Mouse (Mus musculus) heart, embryonic 11.5 days (tissue): ENCODE measurements at regions not wholly inside any gene's neighbourhood (a gene's known extent, or its start where the extent isn't known, plus 50 kb on each side); places are given as distances from the start of the nearest gene placed in this dataset.

Source experiments
- ATAC-seq: fragments of 200-750 bp; cut with Nextera tagmentation; replicated peaks from 2 replicates; pipeline ENCODE4 v1.8.0; 2017; ENCODE audit warnings: moderate library complexity; ENCODE audit not compliant: insufficient number of reproducible peaks, low FRiP score, low TSS enrichment
- H3K27ac ChIP-seq: fragments of 300-500 bp; sonication (generic); 2 replicates; pipeline ENCODE4 v1.5.1; 2014; ENCODE audit warnings: mild to moderate bottlenecking, low read depth, low read length
- H3K27me3 ChIP-seq: fragments of 300-500 bp; sonication (generic); 2 replicates; pipeline ENCODE4 v1.6.1; 2014; ENCODE audit warnings: mild to moderate bottlenecking, low read length, mixed read lengths; ENCODE audit not compliant: control insufficient read depth, insufficient read depth
- H3K36me3 ChIP-seq: fragments of 300-500 bp; sonication (generic); 2 replicates; pipeline ENCODE4 v1.6.1; 2014; ENCODE audit warnings: mild to moderate bottlenecking, low read length, moderate library complexity, mixed read lengths; ENCODE audit not compliant: control insufficient read depth, insufficient read depth
- H3K4me1 ChIP-seq: fragments of 300-500 bp; sonication (generic); 2 replicates; pipeline ENCODE4 v1.6.1; 2014; ENCODE audit warnings: low read length; ENCODE audit not compliant: control insufficient read depth, insufficient read depth
- H3K4me2 ChIP-seq: fragments of 300-500 bp; sonication (generic); 2 replicates; pipeline ENCODE4 v1.6.1; 2014; ENCODE audit warnings: mild to moderate bottlenecking, moderate library complexity
- H3K4me3 ChIP-seq: fragments of 300-500 bp; sonication (generic); 2 replicates; pipeline ENCODE4 v1.5.1; 2014; ENCODE audit warnings: low read depth, low read length
- H3K9ac ChIP-seq: fragments of 300-500 bp; sonication (generic); 2 replicates; pipeline ENCODE4 v1.6.1; 2014; ENCODE audit warnings: mild to moderate bottlenecking, low read depth, low read length, moderate library complexity
- H3K9me3 ChIP-seq: fragments of 300-500 bp; sonication (generic); replicated peaks from 2 replicates; pipeline ENCODE4 v1.6.1; 2016; ENCODE audit warnings: low read length; ENCODE audit not compliant: control insufficient read depth
- WGBS: fragments of 180-500 bp; shearing (Covaris S2); extraction: QIAGEN DNeasy Blood & Tissue Kit; methylation state at CpG from one replicate; pipeline ENCODE4 v1.1.7; 2014; ENCODE audit not compliant: insufficient replicate concordance; 5-methylcytosine and 5-hydroxymethylcytosine counted together

DNA sequence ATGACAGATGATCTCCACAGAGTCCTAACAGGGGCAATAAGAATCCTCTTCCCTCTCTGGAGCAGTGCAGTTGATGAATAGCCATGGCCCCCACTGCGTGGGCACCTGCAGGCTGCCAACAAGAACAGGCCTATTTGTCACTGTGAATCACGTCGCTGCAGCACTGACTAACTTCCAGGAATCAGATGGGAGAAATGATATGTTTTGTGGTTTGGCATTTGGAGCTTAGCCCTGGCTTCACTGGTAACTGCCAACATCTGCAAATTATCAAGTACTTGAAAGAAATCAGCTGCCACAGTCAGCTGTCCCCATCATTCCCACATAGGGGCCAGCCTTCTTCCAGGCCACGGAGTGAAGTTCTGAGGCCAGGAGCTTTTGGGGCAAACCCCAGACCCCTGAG is 142.8 kb downstream of the Ets2 start:
- H3K36me3 ChIP-seq = no peaks in the 10 kb centered on the region
- no peaks in the 10 kb centered on the region for H3K27me3 ChIP-seq
- no peaks in the 10 kb centered on the region for H3K9me3 ChIP-seq
- H3K4me1 ChIP-seq = no peaks in the 10 kb centered on the region; the same call in 1 of the 2 replicates
- no peak overlapping the region for H3K9ac ChIP-seq
- ATAC-seq = no peak
- no peak overlapping the region for H3K4me3 ChIP-seq
- no peak overlapping the region for H3K27ac ChIP-seq
- H3K4me2 ChIP-seq = no peak overlapping the region
- WGBS = 62% methylated on average over 4 of the region's 4 CpGs

DNA sequence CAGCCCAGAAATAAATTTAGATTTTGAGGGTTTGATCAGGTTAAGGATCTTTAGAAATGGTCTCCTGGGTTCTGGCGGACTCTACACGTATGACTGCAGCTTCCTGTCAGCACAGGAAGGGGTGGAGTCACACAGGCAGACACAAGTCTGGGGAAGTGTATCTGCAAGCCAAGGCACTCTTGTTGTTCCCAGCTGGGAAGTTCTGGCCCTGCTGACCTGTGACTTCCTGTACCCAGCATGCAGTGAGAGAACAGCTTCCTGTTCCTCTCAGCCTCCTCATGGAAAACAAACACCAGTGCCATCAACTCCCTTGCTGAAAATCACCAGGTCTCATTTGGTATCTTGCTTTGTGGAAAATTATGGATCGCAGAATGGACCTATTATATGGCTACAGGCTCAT is 140.9 kb downstream of the Ets2 start:
- no peak overlapping the region for H3K4me2 ChIP-seq
- no peak for ATAC-seq
- H3K27ac ChIP-seq = no peak overlapping the region
- peaks cover 5% of the 10 kb centered on the region for H3K4me1 ChIP-seq
- H3K36me3 ChIP-seq = no peaks in the 10 kb centered on the region
- WGBS = 80% methylated on average over 3 of the region's 3 CpGs
- no peaks in the 10 kb centered on the region for H3K27me3 ChIP-seq
- H3K9me3 ChIP-seq = no peaks in the 10 kb centered on the region
- H3K9ac ChIP-seq = no peak overlapping the region
- H3K4me3 ChIP-seq = no peak overlapping the region

DNA sequence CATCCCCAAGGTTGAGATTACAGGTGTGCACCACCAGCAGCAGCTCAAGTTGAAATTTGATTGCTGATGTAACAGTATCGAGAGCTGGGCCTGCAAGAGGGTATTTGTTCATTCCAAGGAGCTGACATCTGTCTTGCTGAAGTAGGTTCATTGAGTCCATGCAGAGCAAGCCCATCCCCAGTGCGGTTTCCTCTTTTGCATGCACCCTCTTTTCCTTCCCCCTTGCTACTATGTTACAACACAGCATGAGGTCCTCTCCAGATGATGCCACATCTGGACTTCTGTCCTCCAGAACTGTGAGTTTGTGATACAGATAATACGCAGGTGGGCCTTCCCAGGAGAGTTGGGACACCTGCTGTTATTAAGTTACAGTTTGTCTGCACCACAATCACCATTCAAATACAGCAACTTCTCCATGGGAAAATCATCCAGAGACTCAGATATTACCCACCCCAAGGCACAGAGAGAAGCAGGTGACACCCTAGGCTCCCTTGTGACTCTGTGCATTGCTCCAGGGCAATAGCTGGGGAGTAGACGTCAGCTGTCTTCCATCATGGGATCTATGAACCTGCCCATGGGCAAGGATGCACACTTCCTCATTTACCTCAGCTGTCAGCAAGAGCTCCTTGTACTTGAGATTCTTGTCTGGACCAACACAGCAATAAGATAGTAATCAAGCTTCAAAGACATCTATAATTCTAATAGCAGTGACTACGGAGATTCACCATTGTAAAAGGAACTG is 137.8 kb downstream of the Ets2 start:
- H3K36me3 ChIP-seq = no peaks in the 10 kb centered on the region
- ATAC-seq = no peak
- H3K9ac ChIP-seq = no peak overlapping the region
- 82% methylated on average over 5 of the region's 5 CpGs for WGBS
- no peak overlapping the region for H3K4me2 ChIP-seq
- H3K9me3 ChIP-seq = no peaks in the 10 kb centered on the region
- H3K4me3 ChIP-seq = no peak overlapping the region
- H3K4me1 ChIP-seq = peaks cover 5% of the 10 kb centered on the region
- H3K27me3 ChIP-seq = no peaks in the 10 kb centered on the region
- no peak overlapping the region for H3K27ac ChIP-seq

DNA sequence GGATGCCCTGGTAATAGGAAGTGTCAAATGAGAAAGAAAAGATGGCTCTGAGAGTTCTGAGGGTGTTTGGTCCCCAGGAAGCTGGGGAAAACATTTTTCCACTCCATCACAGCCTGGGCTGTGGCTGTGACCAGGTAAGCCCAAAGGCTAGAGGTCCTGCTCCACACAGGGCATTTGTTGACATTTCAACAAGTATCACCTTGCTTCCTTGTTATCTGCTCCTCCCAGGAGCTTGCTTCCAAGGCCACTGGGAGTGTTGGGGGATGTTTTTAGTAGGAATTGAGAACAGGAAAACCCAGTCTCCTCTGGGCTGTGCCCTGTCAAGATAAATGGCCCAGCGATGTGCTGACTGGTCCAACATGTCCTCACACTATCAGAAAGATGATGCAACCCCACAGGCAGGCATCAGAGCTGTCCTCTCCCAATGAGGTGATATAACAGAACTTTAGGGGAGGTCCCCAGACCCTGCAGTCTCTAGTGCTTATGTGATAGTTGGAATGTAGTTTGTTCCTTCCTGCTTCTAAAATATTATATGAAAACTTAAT is 137.1 kb downstream of the Ets2 start:
- Histone ChIP-seq H3K4me2 (no peak overlapping the region), H3K27ac (no peak overlapping the region), H3K4me1 (peaks cover 5% of the 10 kb centered on the region), H3K27me3 (no peaks in the 10 kb centered on the region), H3K9me3 (no peaks in the 10 kb centered on the region), H3K4me3 (no peak overlapping the region), H3K36me3 (no peaks in the 10 kb centered on the region), H3K9ac (no peak overlapping the region)
- WGBS = 27% methylated on average over 1 of the region's 1 CpGs
- ATAC-seq = no peak

DNA sequence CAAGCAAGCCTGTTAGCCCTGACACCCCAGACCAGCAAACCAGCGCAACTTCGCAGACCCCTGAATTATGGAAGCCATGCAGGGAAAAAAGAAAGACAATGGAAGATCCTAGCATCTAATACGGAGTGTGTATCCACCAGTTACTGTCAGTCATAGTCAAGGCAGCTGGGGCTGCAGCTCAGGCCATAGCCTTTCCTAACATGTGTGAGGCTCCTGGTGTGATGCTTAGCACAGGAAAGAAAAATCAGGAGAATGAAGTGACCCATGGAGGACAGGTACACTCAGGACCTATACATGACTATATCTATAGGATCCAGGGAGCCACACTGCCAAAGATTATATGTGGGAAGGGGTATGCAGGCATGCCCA is 136.6 kb downstream of the Ets2 start:
- no peaks in the 10 kb centered on the region for H3K9me3 ChIP-seq
- no peak for ATAC-seq
- no peak overlapping the region for H3K4me2 ChIP-seq
- H3K9ac ChIP-seq = no peak overlapping the region
- H3K36me3 ChIP-seq = no peaks in the 10 kb centered on the region
- H3K4me1 ChIP-seq = peaks cover 5% of the 10 kb centered on the region
- no peak overlapping the region for H3K4me3 ChIP-seq
- H3K27me3 ChIP-seq = no peaks in the 10 kb centered on the region
- H3K27ac ChIP-seq = no peak overlapping the region
- whole genome bisulfite sequencing = 88% methylated on average over 3 of the region's 3 CpGs

DNA sequence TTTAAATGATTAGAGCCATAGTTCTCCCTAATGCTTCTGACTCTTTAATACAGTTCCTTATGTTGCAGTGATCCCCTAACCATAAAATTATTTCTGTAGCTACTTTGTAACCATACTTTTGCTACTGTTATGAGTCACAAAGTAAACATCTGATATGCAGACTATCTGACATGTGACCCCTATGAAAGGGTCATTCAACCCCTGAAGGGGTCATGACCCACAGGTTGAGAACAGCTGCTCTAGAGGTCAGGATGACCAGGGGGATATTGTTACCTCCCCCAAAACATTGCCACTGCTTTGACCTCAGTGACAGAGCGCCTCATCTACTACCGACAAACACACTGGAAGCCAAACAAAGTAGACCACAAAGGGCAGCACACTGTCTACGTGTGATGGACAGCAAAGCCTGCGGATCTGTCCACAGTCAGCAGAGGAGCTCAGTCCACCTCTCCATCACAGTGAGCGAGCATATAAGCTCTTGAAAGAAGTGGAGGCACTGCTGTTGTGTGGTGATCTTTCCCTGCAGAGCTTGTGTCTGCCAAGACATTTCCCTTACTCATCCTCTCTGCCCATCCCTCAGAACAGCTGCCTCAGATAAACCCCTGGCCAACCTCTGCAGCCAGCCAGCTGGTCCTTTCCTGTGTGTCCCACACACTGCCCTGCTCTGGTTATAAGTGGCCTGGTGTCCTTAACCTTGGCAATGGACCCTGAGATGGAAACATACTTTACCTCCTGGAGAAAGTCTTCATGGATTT is 136.0 kb downstream of the Ets2 start:
- no peak for ATAC-seq
- Histone ChIP-seq H3K27me3 (no peaks in the 10 kb centered on the region), H3K4me1 (peaks cover 5% of the 10 kb centered on the region), H3K27ac (no peak overlapping the region), H3K4me2 (no peak overlapping the region), H3K4me3 (no peak overlapping the region), H3K9ac (no peak overlapping the region), H3K36me3 (no peaks in the 10 kb centered on the region), H3K9me3 (no peaks in the 10 kb centered on the region)
- 62% methylated on average over 5 of the region's 5 CpGs for WGBS

DNA sequence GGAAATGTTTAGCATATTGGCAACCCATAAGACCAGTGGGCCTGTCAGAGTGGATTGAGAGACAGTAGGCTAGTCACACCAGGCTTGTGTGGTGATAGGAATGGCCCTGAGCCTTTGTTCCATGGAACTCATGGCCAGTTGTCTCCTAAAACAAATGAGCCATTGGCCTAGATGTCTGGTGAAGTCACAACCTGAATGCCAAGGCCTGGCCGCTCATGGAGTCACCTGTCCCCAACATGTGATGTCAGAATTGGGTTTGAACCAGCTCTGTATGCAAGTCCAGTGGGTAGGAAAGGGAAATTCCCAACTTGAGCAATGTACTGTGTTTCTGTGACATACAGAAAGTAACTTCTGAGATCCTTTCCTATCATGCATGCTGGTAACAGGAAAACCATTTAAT is 134.1 kb downstream of the Ets2 start:
- ATAC-seq = no peak
- no peak overlapping the region for H3K9ac ChIP-seq
- 77% methylated on average over 1 of the region's 1 CpGs for WGBS
- no peaks in the 10 kb centered on the region for H3K27me3 ChIP-seq
- no peak overlapping the region for H3K4me3 ChIP-seq
- H3K27ac ChIP-seq = no peak overlapping the region
- H3K9me3 ChIP-seq = no peaks in the 10 kb centered on the region
- H3K4me1 ChIP-seq = peaks cover 18% of the 10 kb centered on the region
- no peaks in the 10 kb centered on the region for H3K36me3 ChIP-seq
- no peak overlapping the region for H3K4me2 ChIP-seq

DNA sequence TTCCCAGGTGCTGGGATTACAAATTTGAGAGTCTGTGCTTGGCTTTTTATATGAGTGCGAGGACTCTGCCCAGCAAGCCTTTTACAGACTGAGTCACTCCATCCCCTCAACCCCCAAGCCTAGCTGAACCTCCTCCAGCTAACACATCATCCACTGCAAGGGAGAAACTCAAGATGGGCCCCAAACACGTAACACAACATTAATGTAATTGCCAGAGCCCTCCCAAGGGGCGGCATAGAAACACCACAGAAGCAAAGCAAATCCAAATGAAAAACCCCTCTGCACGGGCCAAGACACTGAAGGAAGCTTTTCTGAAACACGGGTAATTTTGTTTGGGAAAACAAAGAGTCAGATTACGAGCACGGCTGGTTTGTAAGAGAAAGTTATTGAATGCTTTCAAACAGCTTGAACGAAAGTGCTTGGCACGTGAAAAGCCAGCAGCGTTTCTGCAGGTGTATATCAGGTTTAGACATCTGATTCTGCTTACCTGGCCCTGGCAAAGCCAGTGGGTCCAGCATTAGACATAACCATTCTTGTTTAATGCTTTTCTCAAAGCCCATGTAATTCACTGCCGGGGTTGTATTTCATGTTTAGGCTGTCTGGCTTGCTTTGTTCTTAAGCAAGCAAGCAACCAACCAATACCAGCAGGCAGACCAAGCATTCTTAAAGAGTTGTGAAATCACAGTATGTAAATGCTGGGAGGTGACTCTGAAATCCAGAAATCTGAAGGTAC is 132.8 kb downstream of the Ets2 start:
- no peak overlapping the region for H3K27ac ChIP-seq
- no peak overlapping the region for H3K9ac ChIP-seq
- peaks cover 18% of the 10 kb centered on the region for H3K4me1 ChIP-seq
- ATAC-seq = no peak
- no peaks in the 10 kb centered on the region for H3K27me3 ChIP-seq
- no peaks in the 10 kb centered on the region for H3K9me3 ChIP-seq
- H3K4me3 ChIP-seq = no peak overlapping the region
- WGBS = 64% methylated on average over 11 of the region's 11 CpGs
- no peak overlapping the region for H3K4me2 ChIP-seq
- no peaks in the 10 kb centered on the region for H3K36me3 ChIP-seq
